Mouse (Mus musculus) E14TG2a.4 (cell line): ENCODE measurements around the gene Ntm.

Experiments used
- H3K27me3 ChIP-seq: 2 replicates; pipeline ENCODE4 v1.6.1; 2014; ENCODE audit warnings: low read length, control low read depth; ENCODE audit not compliant: insufficient read depth
- H3K36me3 ChIP-seq: 2 replicates; pipeline ENCODE4 v1.6.1; 2014; ENCODE audit warnings: low read length, control low read depth; ENCODE audit not compliant: insufficient read depth
- H3K4me1 ChIP-seq: replicated peaks from 2 replicates; pipeline ENCODE4 v1.6.1; 2014; ENCODE audit warnings: low read depth, low read length, control low read depth
- H3K4me3 ChIP-seq: replicated peaks from 2 replicates; pipeline ENCODE4 v1.5.1; 2014; ENCODE audit warnings: mild to moderate bottlenecking, low read length
- H3K9me3 ChIP-seq: 2 replicates; pipeline ENCODE4 v1.6.1; 2014; ENCODE audit warnings: low read length, control low read depth
- CTCF ChIP-seq: conservative IDR thresholded peaks from 2 replicates; pipeline ENCODE4 v1.5.1; 2014; ENCODE audit warnings: low read length
- NANOG ChIP-seq: IDR thresholded peaks from 2 replicates; pipeline ENCODE4 v1.6.1; 2014; ENCODE audit warnings: borderline replicate concordance, low read length, mixed read lengths
- POU5F1 ChIP-seq: IDR thresholded peaks from 2 replicates; pipeline ENCODE4 v1.6.1; 2014; ENCODE audit warnings: low read length, borderline replicate concordance

Gene Ntm

GRCm38 (mm10) chr9:29128416-29128815 is 834.5 kb downstream of the Ntm start:
- no peak overlapping the region for H3K4me3 ChIP-seq
- H3K9me3 ChIP-seq = no peaks in the 10 kb centered on the region
- TF ChIP-seq CTCF (no peak), NANOG (no peak), POU5F1 (no peak)
- H3K27me3 ChIP-seq = no peaks in the 10 kb centered on the region
- no peaks in the 10 kb centered on the region for H3K4me1 ChIP-seq
- no peaks in the 10 kb centered on the region for H3K36me3 ChIP-seq

- Histone ChIP-seq H3K4me1 (no peaks in the 10 kb centered on the region), H3K4me3 (no peak overlapping the region), H3K9me3 (no peaks in the 10 kb centered on the region), H3K36me3 (no peaks in the 10 kb centered on the region), H3K27me3 (no peaks in the 10 kb centered on the region)
- TF ChIP-seq CTCF (no peak), NANOG (no peak), POU5F1 (no peak)
Observed at GRCm38 (mm10) chr9:29124455-29124854, 838.5 kb downstream of the Ntm start.

GRCm38 (mm10) chr9:29123828-29124227 is 839.1 kb downstream of the Ntm start:
- Histone ChIP-seq H3K27me3 (no peaks in the 10 kb centered on the region), H3K4me3 (no peak overlapping the region), H3K36me3 (no peaks in the 10 kb centered on the region), H3K4me1 (no peaks in the 10 kb centered on the region), H3K9me3 (no peaks in the 10 kb centered on the region)
- TF ChIP-seq CTCF = no peak
- no peak for TF ChIP-seq POU5F1
- no peak for TF ChIP-seq NANOG

- TF ChIP-seq NANOG (no peak), CTCF (no peak), POU5F1 (no peak)
- no peaks in the 10 kb centered on the region for H3K9me3 ChIP-seq
- H3K4me3 ChIP-seq = no peak overlapping the region
- no peaks in the 10 kb centered on the region for H3K36me3 ChIP-seq
- no peaks in the 10 kb centered on the region for H3K27me3 ChIP-seq
- no peaks in the 10 kb centered on the region for H3K4me1 ChIP-seq
Observed at GRCm38 (mm10) chr9:29117561-29118112, 845.3 kb downstream of the Ntm start.

GRCm38 (mm10) chr9:29115337-29115736 is 847.6 kb downstream of the Ntm start:
- Histone ChIP-seq H3K4me3 (no peak overlapping the region), H3K36me3 (no peaks in the 10 kb centered on the region), H3K27me3 (no peaks in the 10 kb centered on the region), H3K4me1 (no peaks in the 10 kb centered on the region), H3K9me3 (no peaks in the 10 kb centered on the region)
- TF ChIP-seq NANOG (no peak), POU5F1 (no peak), CTCF (no peak)

- no peak for TF ChIP-seq POU5F1
- TF ChIP-seq NANOG = no peak
- no peak for TF ChIP-seq CTCF
- Histone ChIP-seq H3K4me1 (no peaks in the 10 kb centered on the region), H3K4me3 (no peak overlapping the region), H3K9me3 (no peaks in the 10 kb centered on the region), H3K27me3 (no peaks in the 10 kb centered on the region), H3K36me3 (no peaks in the 10 kb centered on the region)
Observed at GRCm38 (mm10) chr9:29106771-29107170, 856.2 kb downstream of the Ntm start.

- no peaks in the 10 kb centered on the region for H3K27me3 ChIP-seq
- H3K4me1 ChIP-seq = no peaks in the 10 kb centered on the region
- H3K9me3 ChIP-seq = no peaks in the 10 kb centered on the region
- no peaks in the 10 kb centered on the region for H3K36me3 ChIP-seq
- no peak overlapping the region for H3K4me3 ChIP-seq
- no peak for TF ChIP-seq CTCF
- no peak for TF ChIP-seq NANOG
- TF ChIP-seq POU5F1 = no peak
Observed at GRCm38 (mm10) chr9:29104442-29104841, 858.5 kb downstream of the Ntm start.

- TF ChIP-seq CTCF (no peak), NANOG (no peak), POU5F1 (no peak)
- Histone ChIP-seq H3K4me3 (no peak overlapping the region), H3K9me3 (no peaks in the 10 kb centered on the region), H3K4me1 (no peaks in the 10 kb centered on the region), H3K27me3 (no peaks in the 10 kb centered on the region), H3K36me3 (no peaks in the 10 kb centered on the region)
Observed at GRCm38 (mm10) chr9:29103993-29104392, 858.9 kb downstream of the Ntm start.

GRCm38 (mm10) chr9:29100624-29101023 is 862.3 kb downstream of the Ntm start:
- Histone ChIP-seq H3K27me3 (no peaks in the 10 kb centered on the region), H3K36me3 (no peaks in the 10 kb centered on the region), H3K4me1 (no peaks in the 10 kb centered on the region), H3K4me3 (no peak overlapping the region), H3K9me3 (no peaks in the 10 kb centered on the region)
- TF ChIP-seq POU5F1 = no peak
- no peak for TF ChIP-seq NANOG
- TF ChIP-seq CTCF = no peak
